Mouse (Mus musculus): ENCODE measurements around the gene Fkbp11. TPM values are rescaled to one million over a fixed set of nuclear protein-coding genes. Genes with fewer than 3 reads are reported as not detected.
A peak's percentile ranks its signal among the peaks of the same experiment; 100 is the strongest.

Fkbp11 gene
- total and polyA plus RNA-seq, 3 experiments, result 118 to 160 TPM; not detected in 1

- no peak overlapping the region for H3K27ac ChIP-seq (ENCODE audit: control insufficient read depth, low read depth, low read length)
- no peak for DNase-seq (ENCODE audit: low read depth, low spot score)
- H3K9ac ChIP-seq (ENCODE audit: control insufficient read depth, low read depth, low read length, poor library complexity, severe bottlenecking), result peak overlapping the region; percentile 43; the same call in 1 of the 2 replicates
- H3K79me2 ChIP-seq (ENCODE audit: control insufficient read depth, insufficient read depth, low read length, poor library complexity), result no peaks in the 10 kb centered on the region
- H3K4me1 ChIP-seq (ENCODE audit: control insufficient read depth in 1 of 2, insufficient read depth in 2 of 2, low read length in 2 of 2), result peaks cover 7 to 27% of the 10 kb centered on the region in 2 experiments
- TF ChIP-seq E2F4 (IDR thresholded peaks at IDR 0.05; ENCODE audit: borderline replicate concordance, low read depth, low read length) (no peak), HCFC1 (IDR thresholded peaks at IDR 0.05; ENCODE audit: low read depth, low read length) (no peak), MAZ (IDR thresholded peaks at IDR 0.05; ENCODE audit: low read depth, low read length) (no peak), POLR2A (IDR thresholded peaks at IDR 0.05; ENCODE audit: control insufficient read depth in 1 of 2, insufficient read depth in 1 of 2, low read depth in 1 of 2, low read length in 2 of 2, poor library complexity in 1 of 2) (no peak), POLR2AphosphoS2 (IDR thresholded peaks at IDR 0.05; ENCODE audit: low read length) (no peak)
- H3K36me3 ChIP-seq (ENCODE audit: control insufficient read depth in 1 of 2, insufficient read depth in 2 of 2, low read length in 2 of 2), result peaks cover 0 to 14% of the 10 kb centered on the region in 2 experiments; a peak in 2 of 4 replicates
- no peaks in the 10 kb centered on the region for H3K9me3 ChIP-seq (replicated peaks; ENCODE audit: insufficient read depth, low read length)
- peak overlapping the region in 1 of 2 experiments; percentile 68; a peak in 2 of 4 replicates for H3K4me3 ChIP-seq (ENCODE audit: control insufficient read depth in 1 of 2, insufficient read depth in 1 of 2, low read depth in 2 of 2, low read length in 2 of 2)
- H3K27me3 ChIP-seq (ENCODE audit: control insufficient read depth in 1 of 2, insufficient read depth in 2 of 2, low read length in 2 of 2), result no peaks in the 10 kb centered on the region
Observed at GRCm38 (mm10) chr15:98675634-98676250, 52.3 kb downstream of the Fkbp11 start.

GRCm38 (mm10) chr15:98674994-98675545 is 52.9 kb downstream of the Fkbp11 start:
- no peaks in the 10 kb centered on the region for H3K27me3 ChIP-seq (ENCODE audit: control insufficient read depth in 1 of 2, insufficient read depth in 2 of 2, low read length in 2 of 2)
- TF ChIP-seq CHD1 (IDR thresholded peaks at IDR 0.05; ENCODE audit: low read depth, low read length) (no peak), GATA1 (IDR thresholded peaks at IDR 0.05; ENCODE audit: low read depth, low read length) (no peak), MAX (IDR thresholded peaks at IDR 0.05; ENCODE audit: low read length) (no peak), MXI1 (IDR thresholded peaks at IDR 0.05; ENCODE audit: low read depth, low read length) (no peak), MAFK (IDR thresholded peaks at IDR 0.05; ENCODE audit: borderline replicate concordance, low read depth, low read length) (no peak), TBP (IDR thresholded peaks at IDR 0.05; ENCODE audit: low read depth, low read length) (no peak), POLR2A (IDR thresholded peaks at IDR 0.05; ENCODE audit: control insufficient read depth in 1 of 2, insufficient read depth in 1 of 2, low read depth in 1 of 2, low read length in 2 of 2, poor library complexity in 1 of 2) (no peak), CHD2 (IDR thresholded peaks at IDR 0.05; ENCODE audit: low read length) (no peak), MYC (IDR thresholded peaks at IDR 0.05; ENCODE audit: low read depth, low read length) (no peak), BHLHE40 (IDR thresholded peaks at IDR 0.05; ENCODE audit: borderline replicate concordance, low read depth, low read length) (no peak), ETS1 (IDR thresholded peaks at IDR 0.05; ENCODE audit: low read depth, low read length) (no peak), EP300 (IDR thresholded peaks at IDR 0.05; ENCODE audit: low read depth in 1 of 2, low read length in 2 of 2) (no peak), ZNF384 (IDR thresholded peaks at IDR 0.05; ENCODE audit: low read depth, low read length) (no peak), RAD21 (IDR thresholded peaks at IDR 0.05; ENCODE audit: low read depth, low read length) (no peak), SMC3 (IDR thresholded peaks at IDR 0.05; ENCODE audit: low read depth, low read length) (no peak), ZMIZ1 (IDR thresholded peaks at IDR 0.05; ENCODE audit: low read depth, low read length) (no peak), USF1 (IDR thresholded peaks at IDR 0.05; ENCODE audit: low read depth, low read length) (no peak), JUND (IDR thresholded peaks at IDR 0.05; ENCODE audit: low read depth, low read length) (no peak)
- no peak overlapping the region for H3K4me3 ChIP-seq (ENCODE audit: control insufficient read depth in 1 of 2, insufficient read depth in 1 of 2, low read depth in 2 of 2, low read length in 2 of 2)
- no peaks in the 10 kb centered on the region for H3K9me3 ChIP-seq (replicated peaks; ENCODE audit: insufficient read depth, low read length)
- no peak overlapping the region for H3K9ac ChIP-seq (ENCODE audit: control insufficient read depth, low read depth, low read length, poor library complexity, severe bottlenecking)
- peaks cover 4 to 27% of the 10 kb centered on the region in 2 experiments for H3K4me1 ChIP-seq (ENCODE audit: control insufficient read depth in 1 of 2, insufficient read depth in 2 of 2, low read length in 2 of 2)
- no peak for DNase-seq (ENCODE audit: low read depth, low spot score)
- H3K36me3 ChIP-seq (ENCODE audit: control insufficient read depth in 1 of 2, insufficient read depth in 2 of 2, low read length in 2 of 2), result peaks cover 0 to 13% of the 10 kb centered on the region in 2 experiments; a peak in 2 of 4 replicates
- no peak overlapping the region for H3K27ac ChIP-seq (ENCODE audit: control insufficient read depth, low read depth, low read length)
- H3K79me2 ChIP-seq (ENCODE audit: control insufficient read depth, insufficient read depth, low read length, poor library complexity), result no peaks in the 10 kb centered on the region

Measured in MEL (cell line).